Mouse (Mus musculus): ENCODE data around the gene Upk3bl. TPM values are rescaled to one million over a fixed set of nuclear protein-coding genes. Genes with fewer than 3 reads are reported as not detected.

The Upk3bl gene
- total RNA-seq, 1 experiment = 2.2 TPM

DNA sequence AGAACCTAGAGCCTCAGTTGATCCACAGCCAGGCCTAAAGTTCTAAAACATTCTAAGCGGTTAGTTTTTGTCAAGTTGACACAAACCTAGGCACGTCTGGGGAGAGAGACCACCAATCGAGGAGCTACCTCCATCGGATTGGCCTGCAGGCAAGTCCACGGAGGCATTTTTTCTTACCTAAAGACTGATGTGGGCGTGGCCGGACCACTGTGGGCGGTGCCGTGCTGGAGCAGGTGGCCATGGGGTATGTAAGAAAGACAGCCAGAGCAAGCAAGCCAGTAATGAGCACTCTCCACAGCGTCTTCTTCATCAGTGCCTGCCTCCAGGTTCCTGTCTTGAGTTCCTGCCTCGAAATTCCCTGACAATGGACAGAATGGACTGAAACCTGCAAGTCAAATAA, 19.2 kb downstream of the Upk3bl start:
- Histone ChIP-seq H3K27ac (ENCODE audit: insufficient read depth, low read depth, low read length, poor library complexity, severe bottlenecking) (peak overlapping the region; percentile 15; the same call in 1 of the 2 replicates), H3K9me3 (ENCODE audit: control insufficient read depth, insufficient read depth, low read depth, low read length) (no peaks in the 10 kb centered on the region), H3K4me3 (ENCODE audit: insufficient read depth in 1 of 2, low read depth in 1 of 2, low read length in 2 of 2, poor library complexity in 1 of 2, severe bottlenecking in 1 of 2) (no peak overlapping the region), H3K9ac (ENCODE audit: insufficient read depth, low read depth, low read length, poor library complexity, severe bottlenecking) (no peak overlapping the region), H3K36me3 (ENCODE audit: control insufficient read depth, insufficient read depth, low read length, poor library complexity, severe bottlenecking) (no peaks in the 10 kb centered on the region), H3K4me1 (ENCODE audit: control insufficient read depth in 2 of 2, insufficient read depth in 2 of 2, low read length in 2 of 2, poor library complexity in 1 of 2) (peaks cover 6 to 21% of the 10 kb centered on the region in 2 experiments; a peak in 2 of 4 replicates)
- in situ Hi-C loops (cut with MboI; ENCODE audit: low sequenced_read_pairs in 2 of 2, unreplicated experiment in 2 of 2) = no loop called here
- TF ChIP-seq CHD2 (IDR thresholded peaks at IDR 0.05; ENCODE audit: low read depth, low read length) (no peak), ZC3H11A (IDR thresholded peaks at IDR 0.05; ENCODE audit: borderline replicate concordance, low read depth, low read length) (no peak), ZNF384 (IDR thresholded peaks at IDR 0.05; ENCODE audit: low read depth, low read length) (no peak), HCFC1 (IDR thresholded peaks at IDR 0.05; ENCODE audit: borderline replicate concordance, insufficient read depth, low read length) (no peak), MAFK (IDR thresholded peaks at IDR 0.05; ENCODE audit: insufficient read depth, low read depth, low read length) (no peak)
- DNase-seq (ENCODE audit: low read depth, low spot score) = no peak

- Histone ChIP-seq H3K27ac (ENCODE audit: insufficient read depth, low read depth, low read length, poor library complexity, severe bottlenecking) (no peak overlapping the region), H3K9me3 (ENCODE audit: control insufficient read depth, insufficient read depth, low read depth, low read length) (no peaks in the 10 kb centered on the region), H3K4me1 (ENCODE audit: control insufficient read depth in 2 of 2, insufficient read depth in 2 of 2, low read length in 2 of 2, poor library complexity in 1 of 2) (peaks cover 6 to 18% of the 10 kb centered on the region in 2 experiments; a peak in 2 of 4 replicates), H3K4me3 (ENCODE audit: insufficient read depth in 1 of 2, low read depth in 1 of 2, low read length in 2 of 2, poor library complexity in 1 of 2, severe bottlenecking in 1 of 2) (no peak overlapping the region), H3K9ac (ENCODE audit: insufficient read depth, low read depth, low read length, poor library complexity, severe bottlenecking) (no peak overlapping the region), H3K36me3 (ENCODE audit: control insufficient read depth, insufficient read depth, low read length, poor library complexity, severe bottlenecking) (no peaks in the 10 kb centered on the region)
- TF ChIP-seq ZNF384 (IDR thresholded peaks at IDR 0.05; ENCODE audit: low read depth, low read length) = no peak
- no peak for TF ChIP-seq CHD2 (IDR thresholded peaks at IDR 0.05; ENCODE audit: low read depth, low read length)
- no peak for TF ChIP-seq MAFK (IDR thresholded peaks at IDR 0.05; ENCODE audit: insufficient read depth, low read depth, low read length)
- in situ Hi-C loops (cut with MboI; ENCODE audit: low sequenced_read_pairs in 2 of 2, unreplicated experiment in 2 of 2) = no loop called here
- no peak for DNase-seq (ENCODE audit: low read depth, low spot score)
Measured at GRCm38 (mm10) chr5:136075076-136075475, 20.8 kb downstream of the Upk3bl start.

DNA sequence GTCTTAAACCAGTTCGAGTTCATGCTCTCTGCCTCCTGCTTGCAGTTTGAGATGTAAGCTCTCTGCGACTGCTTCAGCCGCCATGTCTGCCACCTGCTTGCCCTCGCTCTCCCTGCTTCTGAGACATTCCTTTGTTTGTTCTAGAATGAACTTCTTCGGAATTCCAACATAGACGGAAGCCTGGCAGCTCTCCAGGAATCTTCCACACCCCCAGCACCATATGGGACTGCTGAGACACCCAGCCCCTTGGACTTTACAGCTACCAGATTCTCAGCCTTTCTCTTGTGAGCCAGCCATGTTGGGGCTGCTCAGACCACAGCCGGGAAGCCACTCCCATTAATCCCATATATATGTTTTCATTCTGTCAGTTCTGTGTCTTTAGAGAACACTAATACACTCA, 22.0 kb downstream of the Upk3bl start:
- in situ Hi-C loops (cut with MboI; ENCODE audit: low sequenced_read_pairs in 2 of 2, unreplicated experiment in 2 of 2) = no loop called here
- no peak for TF ChIP-seq MAFK (IDR thresholded peaks at IDR 0.05; ENCODE audit: insufficient read depth, low read depth, low read length)
- Histone ChIP-seq H3K36me3 (ENCODE audit: control insufficient read depth, insufficient read depth, low read length, poor library complexity, severe bottlenecking) (no peaks in the 10 kb centered on the region), H3K9ac (ENCODE audit: insufficient read depth, low read depth, low read length, poor library complexity, severe bottlenecking) (no peak overlapping the region; the same call in 1 of the 2 replicates), H3K27ac (ENCODE audit: insufficient read depth, low read depth, low read length, poor library complexity, severe bottlenecking) (peak overlapping the region; percentile 16; the same call in 1 of the 2 replicates), H3K4me1 (ENCODE audit: control insufficient read depth in 2 of 2, insufficient read depth in 2 of 2, low read length in 2 of 2, poor library complexity in 1 of 2) (peaks cover 6 to 18% of the 10 kb centered on the region in 2 experiments; a peak in 2 of 4 replicates), H3K9me3 (ENCODE audit: control insufficient read depth, insufficient read depth, low read depth, low read length) (no peaks in the 10 kb centered on the region), H3K4me3 (ENCODE audit: insufficient read depth in 1 of 2, low read depth in 1 of 2, low read length in 2 of 2, poor library complexity in 1 of 2, severe bottlenecking in 1 of 2) (no peak overlapping the region)
- no peak for DNase-seq (ENCODE audit: low read depth, low spot score)

DNA sequence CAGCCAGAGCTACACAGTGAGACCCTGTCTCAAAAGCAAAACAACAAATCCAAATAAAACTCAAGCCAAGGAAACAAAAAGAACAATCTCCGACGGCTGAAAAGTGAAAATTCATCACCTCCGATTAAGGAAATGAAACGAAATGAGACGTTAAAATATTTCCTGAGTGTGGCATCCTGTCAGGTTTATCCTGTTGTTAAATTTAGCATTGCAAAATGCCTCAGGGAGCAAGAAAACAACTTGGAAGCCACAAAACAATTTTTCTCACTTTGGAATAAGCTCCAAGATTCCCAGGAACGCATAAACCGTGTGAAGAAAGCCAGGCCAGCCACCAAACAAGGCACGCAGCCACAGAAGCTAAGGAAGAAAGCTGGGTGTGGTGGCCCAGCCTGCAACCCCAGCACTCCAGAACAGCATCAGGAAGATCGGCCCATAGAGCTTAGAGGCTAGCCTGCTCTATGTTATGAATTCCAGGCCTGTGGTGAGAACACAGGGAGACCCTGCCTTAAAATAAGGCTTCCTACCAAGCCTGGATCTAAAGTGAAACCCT, 22.8 kb downstream of the Upk3bl start:
- H3K9ac ChIP-seq (ENCODE audit: insufficient read depth, low read depth, low read length, poor library complexity, severe bottlenecking) = no peak overlapping the region; the same call in 1 of the 2 replicates
- in situ Hi-C loops (cut with MboI; ENCODE audit: low sequenced_read_pairs in 2 of 2, unreplicated experiment in 2 of 2) = no loop called here
- peaks cover 6 to 18% of the 10 kb centered on the region in 2 experiments; a peak in 2 of 4 replicates for H3K4me1 ChIP-seq (ENCODE audit: control insufficient read depth in 2 of 2, insufficient read depth in 2 of 2, low read length in 2 of 2, poor library complexity in 1 of 2)
- no peaks in the 10 kb centered on the region for H3K36me3 ChIP-seq (ENCODE audit: control insufficient read depth, insufficient read depth, low read length, poor library complexity, severe bottlenecking)
- TF ChIP-seq ZC3H11A (IDR thresholded peaks at IDR 0.05; ENCODE audit: borderline replicate concordance, low read depth, low read length) = no peak
- TF ChIP-seq MAFK (IDR thresholded peaks at IDR 0.05; ENCODE audit: insufficient read depth, low read depth, low read length) = no peak
- no peak for TF ChIP-seq ZNF384 (IDR thresholded peaks at IDR 0.05; ENCODE audit: low read depth, low read length)
- TF ChIP-seq CHD2 (IDR thresholded peaks at IDR 0.05; ENCODE audit: low read depth, low read length) = no peak
- TF ChIP-seq HCFC1 (IDR thresholded peaks at IDR 0.05; ENCODE audit: borderline replicate concordance, insufficient read depth, low read length) = no peak
- H3K27ac ChIP-seq (ENCODE audit: insufficient read depth, low read depth, low read length, poor library complexity, severe bottlenecking) = no peak overlapping the region; the same call in 1 of the 2 replicates
- DNase-seq (ENCODE audit: low read depth, low spot score) = no peak
- H3K9me3 ChIP-seq (ENCODE audit: control insufficient read depth, insufficient read depth, low read depth, low read length) = no peaks in the 10 kb centered on the region
- no peak overlapping the region for H3K4me3 ChIP-seq (ENCODE audit: insufficient read depth in 1 of 2, low read depth in 1 of 2, low read length in 2 of 2, poor library complexity in 1 of 2, severe bottlenecking in 1 of 2)

GRCm38 (mm10) chr5:136078136-136078535, 23.8 kb downstream of the Upk3bl start:
- Histone ChIP-seq H3K36me3 (ENCODE audit: control insufficient read depth, insufficient read depth, low read length, poor library complexity, severe bottlenecking) (no peaks in the 10 kb centered on the region), H3K27ac (ENCODE audit: insufficient read depth, low read depth, low read length, poor library complexity, severe bottlenecking) (no peak overlapping the region), H3K9ac (ENCODE audit: insufficient read depth, low read depth, low read length, poor library complexity, severe bottlenecking) (no peak overlapping the region), H3K9me3 (ENCODE audit: control insufficient read depth, insufficient read depth, low read depth, low read length) (no peaks in the 10 kb centered on the region), H3K4me1 (ENCODE audit: control insufficient read depth in 2 of 2, insufficient read depth in 2 of 2, low read length in 2 of 2, poor library complexity in 1 of 2) (peaks cover 6 to 12% of the 10 kb centered on the region in 2 experiments; a peak in 2 of 4 replicates), H3K4me3 (ENCODE audit: insufficient read depth in 1 of 2, low read depth in 1 of 2, low read length in 2 of 2, poor library complexity in 1 of 2, severe bottlenecking in 1 of 2) (no peak overlapping the region)
- no peak for DNase-seq (ENCODE audit: low read depth, low spot score)
- in situ Hi-C loops (cut with MboI; ENCODE audit: low sequenced_read_pairs in 2 of 2, unreplicated experiment in 2 of 2) = no loop called here
- no peak for TF ChIP-seq MAFK (IDR thresholded peaks at IDR 0.05; ENCODE audit: insufficient read depth, low read depth, low read length)
- no peak for TF ChIP-seq CHD2 (IDR thresholded peaks at IDR 0.05; ENCODE audit: low read depth, low read length)
- TF ChIP-seq ZNF384 (IDR thresholded peaks at IDR 0.05; ENCODE audit: low read depth, low read length) = no peak
- no peak for TF ChIP-seq ZC3H11A (IDR thresholded peaks at IDR 0.05; ENCODE audit: borderline replicate concordance, low read depth, low read length)
- TF ChIP-seq HCFC1 (IDR thresholded peaks at IDR 0.05; ENCODE audit: borderline replicate concordance, insufficient read depth, low read length) = no peak
